Mouse (Mus musculus): ENCODE measurements at regions not wholly inside any gene's neighbourhood (a gene's known extent, or its start where the extent isn't known, plus 50 kb on each side); places are given as distances from the start of the nearest gene placed in this dataset.

DNA sequence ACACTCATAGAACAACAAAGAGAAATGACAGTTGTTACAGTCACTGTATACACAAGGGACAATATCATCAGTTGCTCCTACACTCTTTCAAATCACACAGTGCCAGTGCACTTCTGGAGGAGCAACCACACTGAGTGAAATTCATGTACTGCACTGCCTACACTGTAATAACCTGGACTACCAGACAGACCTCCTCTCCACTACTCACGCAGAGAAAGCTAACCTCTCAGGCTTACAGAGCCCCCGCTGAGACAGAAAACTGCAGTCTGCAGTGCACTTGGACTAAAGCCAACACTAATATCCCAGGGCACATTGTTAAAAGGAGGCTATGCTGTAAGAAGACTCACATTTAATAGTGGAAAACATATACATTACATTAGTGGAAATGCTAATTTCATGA lies 81.9 kb upstream of the Pax6 start:
- H3K4me1 ChIP-seq (replicated peaks; ENCODE audit: control insufficient read depth, insufficient read depth, low read length) = no peaks in the 10 kb centered on the region
- H3K27ac ChIP-seq (ENCODE audit: low read depth, low read length) = no peak overlapping the region
- H3K4me2 ChIP-seq (ENCODE audit: low read depth, low read length, severe bottlenecking) = no peak overlapping the region
- peak; percentile 63 for ATAC-seq (replicated peaks; ENCODE audit: low FRiP score)
- H3K9me3 ChIP-seq (ENCODE audit: control insufficient read depth, low read length) = no peaks in the 10 kb centered on the region
- H3K9ac ChIP-seq (ENCODE audit: low read length) = no peak overlapping the region
- no peak overlapping the region for H3K4me3 ChIP-seq (ENCODE audit: low read depth, low read length)
- no peak for DNase-seq (ENCODE audit: low spot score)
- H3K36me3 ChIP-seq (ENCODE audit: control insufficient read depth, insufficient read depth, low read length) = no peaks in the 10 kb centered on the region
- H3K27me3 ChIP-seq (ENCODE audit: control insufficient read depth, insufficient read depth, low read length) = no peaks in the 10 kb centered on the region
- WGBS = 37% methylated on average over 2 of the region's 2 CpGs

DNA sequence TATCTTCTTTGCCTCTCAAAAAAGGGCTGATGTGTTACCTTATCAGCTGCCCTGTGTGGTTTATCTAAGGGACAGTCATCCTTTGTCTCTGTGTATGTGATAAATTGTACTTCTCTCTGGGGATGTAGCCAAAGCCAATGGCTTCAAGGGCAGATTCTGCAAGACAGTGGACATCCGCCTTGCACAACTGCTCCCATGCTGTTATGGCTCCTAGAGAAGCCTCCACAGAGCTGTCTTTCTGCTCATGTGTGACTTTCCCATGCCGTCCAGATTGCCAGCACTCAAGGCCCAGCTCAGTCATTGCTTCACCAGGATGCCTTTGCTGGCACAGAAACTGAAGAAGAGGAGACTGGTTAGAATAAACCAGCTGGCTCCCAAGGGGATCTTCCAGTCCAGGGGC lies 74.6 kb upstream of the Pax6 start:
- 92% methylated on average over 2 of the region's 2 CpGs for WGBS

GRCm38 (mm10) chr2:105604553-105605116 lies 64.1 kb upstream of the Pax6 start:
- no peak overlapping the region for H3K4me2 ChIP-seq (ENCODE audit: low read depth, low read length, severe bottlenecking)
- H3K9ac ChIP-seq (ENCODE audit: low read length) = no peak overlapping the region
- no peak overlapping the region for H3K4me3 ChIP-seq (ENCODE audit: low read depth, low read length)
- H3K36me3 ChIP-seq (ENCODE audit: control insufficient read depth, insufficient read depth, low read length) = no peaks in the 10 kb centered on the region
- H3K27me3 ChIP-seq (ENCODE audit: control insufficient read depth, insufficient read depth, low read length) = no peaks in the 10 kb centered on the region; the same call in 1 of the 2 replicates
- 69% methylated on average over 11 of the region's 11 CpGs for WGBS
- ATAC-seq (replicated peaks; ENCODE audit: low FRiP score) = no peak
- DNase-seq (ENCODE audit: low spot score) = no peak
- no peaks in the 10 kb centered on the region for H3K9me3 ChIP-seq (ENCODE audit: control insufficient read depth, low read length)
- no peaks in the 10 kb centered on the region for H3K4me1 ChIP-seq (replicated peaks; ENCODE audit: control insufficient read depth, insufficient read depth, low read length)
- no peak overlapping the region for H3K27ac ChIP-seq (ENCODE audit: low read depth, low read length)

More for the DNA sequence above, 74.6 kb upstream of the Pax6 start:
- H3K9ac ChIP-seq (ENCODE audit: low read length) = no peak overlapping the region
- no peak overlapping the region for H3K27ac ChIP-seq (ENCODE audit: low read depth, low read length)
- no peaks in the 10 kb centered on the region for H3K27me3 ChIP-seq (ENCODE audit: control insufficient read depth, insufficient read depth, low read length)
- H3K4me3 ChIP-seq (ENCODE audit: low read depth, low read length) = no peak overlapping the region
- H3K36me3 ChIP-seq (ENCODE audit: control insufficient read depth, insufficient read depth, low read length) = no peaks in the 10 kb centered on the region
- no peaks in the 10 kb centered on the region for H3K9me3 ChIP-seq (ENCODE audit: control insufficient read depth, low read length)
- ATAC-seq (replicated peaks; ENCODE audit: low FRiP score) (no peak), DNase-seq (ENCODE audit: low spot score) (no peak)
- no peaks in the 10 kb centered on the region for H3K4me1 ChIP-seq (replicated peaks; ENCODE audit: control insufficient read depth, insufficient read depth, low read length)
- no peak overlapping the region for H3K4me2 ChIP-seq (ENCODE audit: low read depth, low read length, severe bottlenecking)

- no peaks in the 10 kb centered on the region for H3K36me3 ChIP-seq (ENCODE audit: control insufficient read depth, insufficient read depth, low read length)
- no peak overlapping the region for H3K27ac ChIP-seq (ENCODE audit: low read depth, low read length)
- no peaks in the 10 kb centered on the region for H3K9me3 ChIP-seq (ENCODE audit: control insufficient read depth, low read length)
- no peak overlapping the region for H3K4me2 ChIP-seq (ENCODE audit: low read depth, low read length, severe bottlenecking)
- H3K4me1 ChIP-seq (replicated peaks; ENCODE audit: control insufficient read depth, insufficient read depth, low read length) = peaks cover 20% of the 10 kb centered on the region
- H3K27me3 ChIP-seq (ENCODE audit: control insufficient read depth, insufficient read depth, low read length) = no peaks in the 10 kb centered on the region; the same call in 1 of the 2 replicates
- DNase-seq (ENCODE audit: low spot score) (no peak), ATAC-seq (replicated peaks; ENCODE audit: low FRiP score) (no peak)
- WGBS = 69% methylated on average over 8 of the region's 8 CpGs
- no peak overlapping the region for H3K9ac ChIP-seq (ENCODE audit: low read length)
- H3K4me3 ChIP-seq (ENCODE audit: low read depth, low read length) = no peak overlapping the region
Measured at GRCm38 (mm10) chr2:105607969-105608538, 60.6 kb upstream of the Pax6 start.

DNA sequence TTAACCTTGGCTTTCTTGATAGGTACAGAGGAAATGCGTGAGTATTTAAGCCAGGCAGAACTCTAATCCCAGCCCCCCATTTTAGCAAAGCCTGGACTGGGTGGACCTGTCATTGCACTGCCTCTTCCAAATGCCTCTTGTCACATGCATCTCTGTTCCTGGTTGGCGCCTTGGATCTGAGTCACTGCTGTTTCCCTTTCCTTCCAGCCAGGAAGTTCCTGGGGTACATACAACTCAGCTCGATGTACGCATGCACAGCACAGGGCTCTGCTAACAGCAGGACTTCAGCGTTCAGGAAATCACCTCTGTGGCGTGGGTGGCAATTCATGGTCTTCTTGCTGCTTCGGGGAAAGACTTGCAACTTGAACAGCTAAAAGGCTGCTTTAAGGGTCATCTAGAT lies 59.9 kb upstream of the Pax6 start:
- H3K9me3 ChIP-seq (ENCODE audit: control insufficient read depth, low read length) = no peaks in the 10 kb centered on the region
- ATAC-seq (replicated peaks; ENCODE audit: low FRiP score) (no peak), DNase-seq (ENCODE audit: low spot score) (no peak)
- 81% methylated on average over 7 of the region's 7 CpGs for WGBS
- H3K4me2 ChIP-seq (ENCODE audit: low read depth, low read length, severe bottlenecking) = no peak overlapping the region
- H3K27me3 ChIP-seq (ENCODE audit: control insufficient read depth, insufficient read depth, low read length) = no peaks in the 10 kb centered on the region; the same call in 1 of the 2 replicates
- peaks cover 26% of the 10 kb centered on the region for H3K4me1 ChIP-seq (replicated peaks; ENCODE audit: control insufficient read depth, insufficient read depth, low read length)
- H3K4me3 ChIP-seq (ENCODE audit: low read depth, low read length) = no peak overlapping the region
- no peak overlapping the region for H3K9ac ChIP-seq (ENCODE audit: low read length)
- no peaks in the 10 kb centered on the region for H3K36me3 ChIP-seq (ENCODE audit: control insufficient read depth, insufficient read depth, low read length)
- H3K27ac ChIP-seq (ENCODE audit: low read depth, low read length) = no peak overlapping the region

- Histone ChIP-seq H3K4me3 (ENCODE audit: low read depth, low read length) (no peak overlapping the region), H3K9ac (ENCODE audit: low read length) (no peak overlapping the region), H3K27ac (ENCODE audit: low read depth, low read length) (no peak overlapping the region), H3K4me2 (ENCODE audit: low read depth, low read length, severe bottlenecking) (no peak overlapping the region), H3K27me3 (ENCODE audit: control insufficient read depth, insufficient read depth, low read length) (no peaks in the 10 kb centered on the region), H3K9me3 (ENCODE audit: control insufficient read depth, low read length) (no peaks in the 10 kb centered on the region), H3K4me1 (replicated peaks; ENCODE audit: control insufficient read depth, insufficient read depth, low read length) (peaks cover 30% of the 10 kb centered on the region), H3K36me3 (ENCODE audit: control insufficient read depth, insufficient read depth, low read length) (no peaks in the 10 kb centered on the region)
- ATAC-seq (replicated peaks; ENCODE audit: low FRiP score) = no peak
- no peak for DNase-seq (ENCODE audit: low spot score)
- WGBS = 25% methylated on average over 5 of the region's 5 CpGs
Measured at GRCm38 (mm10) chr2:105611014-105611413, 57.7 kb upstream of the Pax6 start.

GRCm38 (mm10) chr2:105611651-105612050 lies 57.0 kb upstream of the Pax6 start:
- peak overlapping the region; percentile 63 for H3K27ac ChIP-seq (ENCODE audit: low read depth, low read length)
- DNase-seq (ENCODE audit: low spot score) (no peak), ATAC-seq (replicated peaks; ENCODE audit: low FRiP score) (no peak)
- peaks cover 36% of the 10 kb centered on the region for H3K4me1 ChIP-seq (replicated peaks; ENCODE audit: control insufficient read depth, insufficient read depth, low read length)
- H3K4me2 ChIP-seq (ENCODE audit: low read depth, low read length, severe bottlenecking) = peak overlapping the region; percentile 40
- WGBS = 7% methylated on average over 4 of the region's 4 CpGs
- H3K4me3 ChIP-seq (ENCODE audit: low read depth, low read length) = no peak overlapping the region
- no peaks in the 10 kb centered on the region for H3K9me3 ChIP-seq (ENCODE audit: control insufficient read depth, low read length)
- peak overlapping the region; percentile 30 for H3K9ac ChIP-seq (ENCODE audit: low read length)
- H3K27me3 ChIP-seq (ENCODE audit: control insufficient read depth, insufficient read depth, low read length) = no peaks in the 10 kb centered on the region
- no peaks in the 10 kb centered on the region for H3K36me3 ChIP-seq (ENCODE audit: control insufficient read depth, insufficient read depth, low read length)

- Histone ChIP-seq H3K9me3 (ENCODE audit: control insufficient read depth, low read length) (no peaks in the 10 kb centered on the region), H3K27ac (ENCODE audit: low read depth, low read length) (peak overlapping the region; percentile 63), H3K36me3 (ENCODE audit: control insufficient read depth, insufficient read depth, low read length) (no peaks in the 10 kb centered on the region), H3K4me2 (ENCODE audit: low read depth, low read length, severe bottlenecking) (peak overlapping the region; percentile 40), H3K4me3 (ENCODE audit: low read depth, low read length) (no peak overlapping the region), H3K9ac (ENCODE audit: low read length) (peak overlapping the region; percentile 30), H3K4me1 (replicated peaks; ENCODE audit: control insufficient read depth, insufficient read depth, low read length) (peaks cover 39% of the 10 kb centered on the region), H3K27me3 (ENCODE audit: control insufficient read depth, insufficient read depth, low read length) (no peaks in the 10 kb centered on the region)
- DNase-seq (ENCODE audit: low spot score) (peak; percentile 82), ATAC-seq (replicated peaks; ENCODE audit: low FRiP score) (peak; percentile 79)
- WGBS = 4% methylated on average over 21 of the region's 21 CpGs
Measured at GRCm38 (mm10) chr2:105612051-105612664, 56.5 kb upstream of the Pax6 start.

DNA sequence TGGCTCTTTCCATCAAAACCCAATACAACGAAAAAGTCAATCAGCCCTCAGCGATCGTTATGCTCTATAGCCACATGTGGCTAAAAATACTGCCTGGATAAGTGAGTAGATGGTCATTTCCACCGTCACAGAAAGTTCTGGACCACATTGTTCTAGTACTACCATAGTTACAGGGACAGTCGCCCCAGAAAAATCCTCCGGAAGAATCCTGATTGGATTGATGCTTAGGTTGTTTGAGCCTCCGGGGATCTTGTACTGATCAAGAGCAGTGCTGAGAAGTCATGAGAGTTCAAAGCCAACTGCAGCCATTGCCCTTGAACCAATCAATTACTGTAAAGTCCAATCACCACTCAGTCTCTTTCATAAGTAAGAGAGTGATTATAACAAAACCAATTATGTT lies 56.0 kb upstream of the Pax6 start:
- Histone ChIP-seq H3K27me3 (ENCODE audit: control insufficient read depth, insufficient read depth, low read length) (no peaks in the 10 kb centered on the region), H3K9ac (ENCODE audit: low read length) (peak overlapping the region; percentile 30; the same call in 1 of the 2 replicates), H3K9me3 (ENCODE audit: control insufficient read depth, low read length) (no peaks in the 10 kb centered on the region), H3K4me1 (replicated peaks; ENCODE audit: control insufficient read depth, insufficient read depth, low read length) (peaks cover 39% of the 10 kb centered on the region), H3K27ac (ENCODE audit: low read depth, low read length) (peak overlapping the region; percentile 63; the same call in 1 of the 2 replicates), H3K36me3 (ENCODE audit: control insufficient read depth, insufficient read depth, low read length) (no peaks in the 10 kb centered on the region), H3K4me3 (ENCODE audit: low read depth, low read length) (no peak overlapping the region), H3K4me2 (ENCODE audit: low read depth, low read length, severe bottlenecking) (peak overlapping the region; percentile 40)
- ATAC-seq (replicated peaks; ENCODE audit: low FRiP score) = no peak
- 26% methylated on average over 7 of the region's 7 CpGs for WGBS
- no peak for DNase-seq (ENCODE audit: low spot score)

All from forebrain, embryonic 11.5 days (tissue).